Mouse (Mus musculus) left cerebral cortex, adult 9 months (tissue): ENCODE measurements around the gene Hist1h2ab.
A peak's percentile ranks its signal among the peaks of the same experiment; 100 is the strongest.

ENCODE experiments used
- DNase-seq, 2 experiments: peaks; one replicate each; pipeline ENCODE4 v3.0.0; 2022; ENCODE audit warnings: low spot score in 2 of 2

Gene Hist1h2ab

GRCm38 (mm10) chr13:23738041-23738440, 12.9 kb upstream of the Hist1h2ab start:
- no peak for DNase-seq

- peak in 1 of 2 experiments; percentile 91 for DNase-seq
Measured at GRCm38 (mm10) chr13:23738677-23739068, 12.3 kb upstream of the Hist1h2ab start, which contains the start of gene Hist1h1c. TSS of gene Hist1h1c (plus strand) at chr13:23738808.

GRCm38 (mm10) chr13:23739069-23739921, 11.6 kb upstream of the Hist1h2ab start:
- peak; percentile 93 to 97 for DNase-seq

- no peak for DNase-seq
Measured at GRCm38 (mm10) chr13:23739922-23740252, 11.0 kb upstream of the Hist1h2ab start.

GRCm38 (mm10) chr13:23740256-23740840, 10.6 kb upstream of the Hist1h2ab start:
- DNase-seq = no peak

- DNase-seq = no peak
Measured at GRCm38 (mm10) chr13:23740910-23741309, 10.0 kb upstream of the Hist1h2ab start.

GRCm38 (mm10) chr13:23742007-23742406, 8.9 kb upstream of the Hist1h2ab start:
- DNase-seq = no peak

GRCm38 (mm10) chr13:23743215-23743614, 7.7 kb upstream of the Hist1h2ab start:
- no peak for DNase-seq

- no peak for DNase-seq
Measured at GRCm38 (mm10) chr13:23743963-23744362, 7.0 kb upstream of the Hist1h2ab start.

- DNase-seq = no peak
Measured at GRCm38 (mm10) chr13:23744421-23745380, 6.2 kb upstream of the Hist1h2ab start.

- peak in 1 of 2 experiments; percentile 90 for DNase-seq
Measured at GRCm38 (mm10) chr13:23745381-23746161, 5.4 kb upstream of the Hist1h2ab start, which contains the start of gene Hist1h3c. TSS of gene Hist1h3c (minus strand) at chr13:23745602.

- peak; percentile 82 to 95 for DNase-seq
Measured at GRCm38 (mm10) chr13:23746201-23747080, 4.5 kb upstream of the Hist1h2ab start, which contains the start of gene Hist1h2bb. TSS of gene Hist1h2bb (plus strand) at chr13:23746734.

- no peak for DNase-seq
Measured at GRCm38 (mm10) chr13:23747081-23747891, 3.6 kb upstream of the Hist1h2ab start.

- no peak for DNase-seq
Measured at GRCm38 (mm10) chr13:23747892-23748288, 3.0 kb upstream of the Hist1h2ab start.

- no peak for DNase-seq
Measured at GRCm38 (mm10) chr13:23749563-23750121, 1.3 kb upstream of the Hist1h2ab start.

GRCm38 (mm10) chr13:23751478-23751956, 591 bp downstream of the Hist1h2ab start:
- DNase-seq = no peak

GRCm38 (mm10) chr13:23752067-23752741, 1.3 kb downstream of the Hist1h2ab start, which contains the start of gene Hist1h3b:
TSS of gene Hist1h3b (plus strand) at chr13:23752267.
- DNase-seq = peak in 1 of 2 experiments; percentile 96

GRCm38 (mm10) chr13:23752742-23753172, 1.8 kb downstream of the Hist1h2ab start:
- DNase-seq = no peak
